Mouse (Mus musculus) embryonic fibroblast, embryonic 13.5 days (primary cell): Measurements from ENCODE around the gene Klk11.

Source experiments
- CTCF ChIP-seq: IDR thresholded peaks from 2 replicates; pipeline ENCODE4 v1.5.1; 2011; ENCODE audit warnings: mild to moderate bottlenecking, control low read depth, low read length, moderate library complexity, borderline replicate concordance; ENCODE audit not compliant: insufficient read depth
- POLR2A ChIP-seq: IDR thresholded peaks from 2 replicates; pipeline ENCODE4 v1.6.1; 2011; ENCODE audit warnings: low read depth, mild to moderate bottlenecking, control low read depth, low read length, moderate library complexity

DNA sequence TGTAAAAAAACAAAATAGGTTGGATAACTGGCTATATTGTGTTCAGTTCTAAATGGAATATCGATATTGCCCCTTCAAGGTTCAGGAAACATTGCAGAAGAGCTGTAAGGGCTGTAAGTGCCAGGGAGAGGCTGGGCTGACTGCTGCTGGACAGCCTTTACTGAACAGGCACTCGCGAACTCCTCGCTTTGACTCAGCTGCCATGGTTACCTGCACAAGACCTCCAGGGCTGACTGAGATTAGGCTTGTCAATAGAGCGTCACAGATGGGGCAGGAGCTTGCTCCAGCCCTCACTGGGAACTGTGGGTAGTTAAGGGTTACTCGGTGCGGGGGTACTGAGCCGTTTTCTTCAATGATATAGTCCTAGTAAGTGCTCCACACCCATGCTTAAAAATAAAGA, 7.9 kb upstream of the Klk11 start:
- TF ChIP-seq POLR2A (no peak), CTCF (no peak)
